Mouse (Mus musculus) spleen, adult 18-20 months (tissue): ENCODE results near the gene Gjb6.

Source experiments
- DNase-seq, 2 experiments: peaks; one replicate each; pipeline ENCODE4 v3.0.0; 2022; ENCODE audit warnings: mixed read lengths in 2 of 2

Gene Gjb6

GRCm38 (mm10) chr14:57082863-57083262, 50.5 kb downstream of the Gjb6 start:
- DNase-seq: no peak

GRCm38 (mm10) chr14:57075537-57075936, 57.9 kb downstream of the Gjb6 start:
- no peak for DNase-seq
